ENCODE assay signal across 7 mouse cellular contexts in the genomic region with DNA sequence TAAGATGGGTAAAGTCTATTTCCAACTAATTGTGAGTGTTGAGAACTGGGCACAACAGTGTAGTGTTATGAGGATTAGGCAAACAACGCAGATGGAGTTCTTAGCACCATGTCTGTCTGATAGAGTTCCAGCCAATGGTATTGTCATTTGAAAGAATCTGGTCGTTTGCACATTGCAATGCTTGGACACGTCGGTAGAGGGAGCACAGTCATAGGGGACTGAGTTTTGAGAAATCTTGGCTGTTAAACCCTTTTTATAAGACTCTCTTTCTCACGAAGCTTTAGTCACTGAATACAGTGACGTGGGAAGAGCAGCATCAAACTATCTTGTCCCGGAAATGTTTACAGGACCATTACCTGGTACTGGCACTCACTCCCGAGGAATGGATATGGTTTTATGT. TPM values are rescaled to one million over a fixed set of nuclear protein-coding genes. Genes with fewer than 3 reads are reported as not detected.
A peak's percentile ranks its signal among the peaks of the same experiment; 100 is the strongest.
DNase-seq lines count a peak whose midpoint lies in the region; ATAC-seq lines count a peak whose summit lies in the region.

No protein-coding gene starts in this region.

- DNase-seq in ES-CJ7 (ENCODE audit: low read depth, low spot score), result peak; percentile 85
- DNase-seq in cerebellum, postnatal 4 days (ENCODE audit: low spot score in 2 of 2), result peak; percentile 44 to 76
- DNase-seq in gastrocnemius, postnatal 14 days, result peak; percentile 60
- DNase-seq in layer of hippocampus, adult 9-11 months, result peak; percentile 53
- DNase-seq in spleen, adult 18-20 months, result peak; percentile 54 to 78

- no peaks in the 10 kb centered on the region for H3K9me3 ChIP-seq in megakaryocyte, embryonic 14.5 days

- intact Hi-C loops in gastrocnemius, postnatal 14 days (cut with DNase I; ENCODE audit: low total_unique reads), result loop anchor here (5.0 to 10.0 kb wide), 2 partner anchors 93 to 359 kb away; no protein-coding TSS in a partner anchor

- peak; percentile 40 for ATAC-seq in activated CD4-positive, CD25-positive, alpha-beta regulatory T cell, adult 4 months

- no peaks in the 10 kb centered on the region for H3K27me3 ChIP-seq in megakaryocyte, embryonic 14.5 days (replicated peaks)

- H3K4me3 ChIP-seq in megakaryocyte, embryonic 14.5 days (replicated peaks), result peak overlapping the region; percentile 65

- H3K36me3 ChIP-seq in megakaryocyte, embryonic 14.5 days (replicated peaks; ENCODE audit: low read length), result no peaks in the 10 kb centered on the region

- H3K4me1 ChIP-seq in megakaryocyte, embryonic 14.5 days, result peaks cover 29% of the 10 kb centered on the region

RNA-seq across cellular contexts. Expression of a gene that starts 17.1 kb away (rescaled TPM):
- 100 to 1,000 TPM; 147 to 156 TPM for polyA plus RNA-seq in activated CD4-positive, CD25-positive, alpha-beta regulatory T cell, adult 4 months (2017; shearing (Covaris generic))
- total RNA-seq in gastrocnemius, postnatal 14 days (2021), result not detected
- 3.0 TPM in 1 of 2 replicates, not detected in the other for polyA plus RNA-seq in megakaryocyte, embryonic 14.5 days (2012; ENCODE audit: insufficient read depth, low replicate concordance)

Comparison
In these comparisons a context has a peak if more than half of its experiments do, and no peak if none do; other contexts are left out.
1. Peak in every context shown above with its lines: DNase-seq, ATAC-seq and H3K4me3 ChIP-seq.
2. RNA of a gene that starts 17.1 kb away (polyA plus RNA-seq): 147 to 156 TPM in activated CD4-positive, CD25-positive, alpha-beta regulatory T cell, adult 4 months; 3.0 TPM in megakaryocyte, embryonic 14.5 days; every median in the first group is over 10 times any median in the second.